Mouse (Mus musculus) hindbrain, embryonic 11.5 days (tissue): Measurements from ENCODE around the gene Odf2l. TPM values are rescaled to one million over a fixed set of nuclear protein-coding genes. Genes with fewer than 3 reads are reported as not detected.

ENCODE experiments used
- ATAC-seq: fragments of 200-750 bp; cut with Nextera tagmentation; 2 replicates; pipeline ENCODE4 v1.8.0; 2017; ENCODE audit warnings: mild to moderate bottlenecking, moderate TSS enrichment, moderate library complexity; ENCODE audit not compliant: low FRiP score
- DNase-seq: peaks from one replicate; pipeline ENCODE4 v3.0.0-alpha.2; 2015; ENCODE audit warnings: low spot score
- H3K27ac ChIP-seq: fragments of 300-500 bp; sonication (generic); 2 replicates; pipeline ENCODE4 v1.5.1; 2014; ENCODE audit warnings: mild to moderate bottlenecking, low read depth, low read length
- H3K27me3 ChIP-seq: fragments of 300-500 bp; sonication (generic); 2 replicates; pipeline ENCODE4 v1.6.1; 2014; ENCODE audit warnings: mild to moderate bottlenecking, low read length, moderate library complexity, mixed read lengths; ENCODE audit not compliant: control insufficient read depth, insufficient read depth
- H3K36me3 ChIP-seq: fragments of 300-500 bp; sonication (generic); 2 replicates; pipeline ENCODE4 v1.6.1; 2014; ENCODE audit warnings: mild to moderate bottlenecking, low read length, moderate library complexity, mixed read lengths; ENCODE audit not compliant: control insufficient read depth, insufficient read depth
- H3K4me1 ChIP-seq: fragments of 300-500 bp; sonication (generic); replicated peaks from 2 replicates; pipeline ENCODE4 v1.6.1; 2014; ENCODE audit warnings: low read length, mixed read lengths; ENCODE audit not compliant: control insufficient read depth, insufficient read depth
- H3K4me2 ChIP-seq: fragments of 300-500 bp; sonication (generic); replicated peaks from 2 replicates; pipeline ENCODE4 v1.6.1; 2014; ENCODE audit warnings: mild to moderate bottlenecking, low read depth, low read length
- H3K4me3 ChIP-seq: fragments of 300-500 bp; sonication (generic); 2 replicates; pipeline ENCODE4 v1.5.1; 2014; ENCODE audit warnings: low read depth, low read length
- H3K9ac ChIP-seq: fragments of 300-500 bp; sonication (generic); 2 replicates; pipeline ENCODE4 v1.6.1; 2014; ENCODE audit warnings: low read depth, low read length
- H3K9me3 ChIP-seq: fragments of 300-500 bp; sonication (generic); 2 replicates; pipeline ENCODE4 v1.6.1; 2016; ENCODE audit warnings: low read length; ENCODE audit not compliant: control insufficient read depth
- WGBS: fragments of 180-500 bp; shearing (Covaris S2); extraction: QIAGEN DNeasy Blood & Tissue Kit; methylation state at CpG from one replicate; pipeline ENCODE4 v1.1.7; 2014; 5-methylcytosine and 5-hydroxymethylcytosine counted together
- polyA plus RNA-seq: library from polyadenylated mRNA; unstranded; fragments of >200 nt; fragmentation: Nextera tagmentation; extraction: Ambion mirVana; gene quantifications from 2 replicates; pipeline ENCODE4 v1.2.1, GENCODE M21; 2014

The Odf2l gene
- polyA plus RNA-seq, 1 experiment from 2014 or later = 28.2 TPM

GRCm38 (mm10) chr3:145101891-145102555 lies 16.4 kb upstream of the Odf2l start:
- DNase-seq (no peak), ATAC-seq (no peak)
- Histone ChIP-seq H3K4me2 (no peak overlapping the region), H3K36me3 (no peaks in the 10 kb centered on the region), H3K4me1 (no peaks in the 10 kb centered on the region), H3K27ac (no peak overlapping the region), H3K4me3 (no peak overlapping the region), H3K9ac (no peak overlapping the region), H3K27me3 (no peaks in the 10 kb centered on the region), H3K9me3 (no peaks in the 10 kb centered on the region)
- 78% methylated on average over 9 of the region's 9 CpGs for WGBS

GRCm38 (mm10) chr3:145103321-145103720 lies 15.1 kb upstream of the Odf2l start:
- Histone ChIP-seq H3K27ac (no peak overlapping the region), H3K4me3 (no peak overlapping the region), H3K9ac (no peak overlapping the region), H3K27me3 (no peaks in the 10 kb centered on the region), H3K9me3 (no peaks in the 10 kb centered on the region), H3K36me3 (no peaks in the 10 kb centered on the region), H3K4me2 (no peak overlapping the region), H3K4me1 (no peaks in the 10 kb centered on the region)
- 95% methylated on average over 2 of the region's 2 CpGs for WGBS
- DNase-seq = no peak
- ATAC-seq = no peak

GRCm38 (mm10) chr3:145103770-145104169 lies 14.6 kb upstream of the Odf2l start:
- no peak overlapping the region for H3K9ac ChIP-seq
- no peak overlapping the region for H3K4me2 ChIP-seq
- ATAC-seq (no peak), DNase-seq (no peak)
- 81% methylated on average over 5 of the region's 5 CpGs for WGBS
- no peaks in the 10 kb centered on the region for H3K36me3 ChIP-seq
- no peak overlapping the region for H3K27ac ChIP-seq
- H3K27me3 ChIP-seq = no peaks in the 10 kb centered on the region
- H3K9me3 ChIP-seq = no peaks in the 10 kb centered on the region
- no peak overlapping the region for H3K4me3 ChIP-seq
- no peaks in the 10 kb centered on the region for H3K4me1 ChIP-seq

- H3K27ac ChIP-seq = no peak overlapping the region
- ATAC-seq (no peak), DNase-seq (no peak)
- no peaks in the 10 kb centered on the region for H3K27me3 ChIP-seq
- H3K9ac ChIP-seq = no peak overlapping the region
- no peak overlapping the region for H3K4me3 ChIP-seq
- no peaks in the 10 kb centered on the region for H3K4me1 ChIP-seq
- H3K4me2 ChIP-seq = no peak overlapping the region
- no peaks in the 10 kb centered on the region for H3K36me3 ChIP-seq
- WGBS = 87% methylated on average over 5 of the region's 5 CpGs
- no peaks in the 10 kb centered on the region for H3K9me3 ChIP-seq
Observed at GRCm38 (mm10) chr3:145105076-145105772, 13.2 kb upstream of the Odf2l start.

GRCm38 (mm10) chr3:145105773-145106504 lies 12.4 kb upstream of the Odf2l start:
- Histone ChIP-seq H3K36me3 (no peaks in the 10 kb centered on the region), H3K27ac (no peak overlapping the region), H3K9ac (no peak overlapping the region), H3K27me3 (no peaks in the 10 kb centered on the region), H3K4me2 (no peak overlapping the region), H3K4me1 (no peaks in the 10 kb centered on the region), H3K4me3 (no peak overlapping the region), H3K9me3 (no peaks in the 10 kb centered on the region)
- DNase-seq (no peak), ATAC-seq (no peak)
- WGBS = 77% methylated on average over 5 of the region's 5 CpGs

GRCm38 (mm10) chr3:145115169-145115568 lies 3.2 kb upstream of the Odf2l start:
- ATAC-seq = no peak
- 98% methylated on average over 2 of the region's 2 CpGs for WGBS

GRCm38 (mm10) chr3:145117637-145118036 lies 751 bp upstream of the Odf2l start:
- no peaks in the 10 kb centered on the region for H3K36me3 ChIP-seq
- peak; percentile 9 for DNase-seq
- 0 out of 2 replicates have a peak overlapping the region, but pooled peaks have one; percentile 98 for H3K27ac ChIP-seq
- no peak for ATAC-seq
- H3K4me3 ChIP-seq = peak overlapping the region; percentile 72
- H3K9me3 ChIP-seq = no peaks in the 10 kb centered on the region
- no peaks in the 10 kb centered on the region for H3K27me3 ChIP-seq
- H3K9ac ChIP-seq = peak overlapping the region; percentile 62
- peaks cover 2% of the 10 kb centered on the region; the same call in 1 of the 2 replicates for H3K4me1 ChIP-seq
- peak overlapping the region; percentile 52 for H3K4me2 ChIP-seq
- WGBS = 87% methylated on average over 10 of the region's 10 CpGs

More at GRCm38 (mm10) chr3:145115169-145115568, 3.2 kb upstream of the Odf2l start:
- no peak overlapping the region for H3K4me2 ChIP-seq
- no peak overlapping the region for H3K27ac ChIP-seq
- no peaks in the 10 kb centered on the region for H3K27me3 ChIP-seq
- DNase-seq = no peak
- H3K36me3 ChIP-seq = no peaks in the 10 kb centered on the region
- no peak overlapping the region for H3K4me3 ChIP-seq
- H3K9me3 ChIP-seq = no peaks in the 10 kb centered on the region
- H3K9ac ChIP-seq = no peak overlapping the region
- H3K4me1 ChIP-seq = peaks cover 2% of the 10 kb centered on the region; the same call in 1 of the 2 replicates

GRCm38 (mm10) chr3:145119002-145119358 lies 592 bp downstream of the Odf2l start:
- no peaks in the 10 kb centered on the region for H3K36me3 ChIP-seq
- no peaks in the 10 kb centered on the region for H3K9me3 ChIP-seq
- WGBS = 8% methylated on average over 14 of the region's 14 CpGs
- DNase-seq = no peak
- H3K4me3 ChIP-seq = peak overlapping the region; percentile 72
- peaks cover 2% of the 10 kb centered on the region; the same call in 1 of the 2 replicates for H3K4me1 ChIP-seq
- no peaks in the 10 kb centered on the region for H3K27me3 ChIP-seq
- no peak for ATAC-seq
- H3K9ac ChIP-seq = peak overlapping the region; percentile 92
- peak overlapping the region; percentile 98 for H3K27ac ChIP-seq
- peak overlapping the region; percentile 47 for H3K4me2 ChIP-seq
